Mouse (Mus musculus) stomach, postnatal 0 days (tissue): ENCODE measurements around the gene Pawr.

Source experiments
- CTCF ChIP-seq: IDR thresholded peaks from 2 replicates; pipeline ENCODE4 v1.5.1; 2016; ENCODE audit warnings: antibody characterized with exemption, low read depth, mild to moderate bottlenecking, moderate library complexity
- EP300 ChIP-seq: optimal IDR thresholded peaks from 2 replicates; pipeline ENCODE3; 2016; ENCODE audit warnings: antibody characterized with exemption

DNA sequence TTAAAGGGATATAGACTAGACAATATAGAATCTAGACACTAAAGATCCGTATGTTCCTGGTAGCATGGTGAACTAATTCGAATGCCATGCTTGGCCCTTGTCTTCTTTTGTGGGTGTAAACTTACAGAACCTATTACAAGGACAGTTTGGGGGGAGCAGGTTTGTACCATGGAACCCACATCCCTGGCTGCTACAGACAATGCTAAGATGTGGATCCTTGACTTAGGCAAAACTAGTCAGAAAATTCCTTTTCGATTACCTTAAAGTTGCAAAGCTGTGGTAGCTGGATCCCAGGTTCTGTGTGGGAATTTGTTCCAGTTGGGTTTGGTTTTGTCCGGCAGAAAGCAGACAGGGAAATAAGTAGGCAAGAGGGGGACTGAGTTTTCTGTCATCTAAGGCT, 118.5 kb downstream of the Pawr start:
- TF ChIP-seq CTCF (no peak), EP300 (no peak)
